ENCODE assay signal across 8 mouse cellular contexts in genomic region chr7:3606798-3607197, GRCm38 (mm10). TPM values are rescaled to one million over a fixed set of nuclear protein-coding genes. Genes with fewer than 3 reads are reported as not detected.
DNase-seq lines count a peak whose midpoint lies in the region; TF ChIP-seq lines count a peak whose summit lies in the region.

No protein-coding gene starts in this region.

- no peaks in the 10 kb centered on the region for H3K27me3 ChIP-seq in heart, adult 2 months (ENCODE audit: control insufficient read depth, insufficient read depth, low read length)
- H3K27me3 ChIP-seq in ES-Bruce4 (ENCODE audit: control insufficient read depth, insufficient read depth, low read length, poor library complexity, severe bottlenecking): no peaks in the 10 kb centered on the region

- intact Hi-C loops in heart, adult 2 months (cut with DNase I): loop anchor here (5.0 kb wide), 1 partner anchor 71 kb away; the partner anchor contains the start of gene Tmc4
- intact Hi-C loops in heart, postnatal 36 days (cut with DNase I): no loop called here

- 15% methylated on average over 2 of the region's 2 CpGs for WGBS in heart, adult 2 months

- no peaks in the 10 kb centered on the region for H3K79me2 ChIP-seq in heart, adult 2 months (replicated peaks; ENCODE audit: control insufficient read depth, insufficient read depth, low read length)

- TF ChIP-seq POLR2A in heart, adult 2 months (IDR thresholded peaks at IDR 0.05; ENCODE audit: insufficient read depth, low read depth, low read length): no peak
- no peak for TF ChIP-seq POLR2A in ES-Bruce4 (IDR thresholded peaks at IDR 0.05; ENCODE audit: insufficient read depth, low read length)

- no peak for DNase-seq in heart, adult 2 months
- no peak for DNase-seq in heart, postnatal 36 days
- DNase-seq in induced T-regulatory cell, adult 2 months (ENCODE audit: low read depth): peak; percentile 61
- peak; percentile 32 for DNase-seq in lung, postnatal 14 days
- DNase-seq in layer of hippocampus, adult 18-20 months (ENCODE audit: low spot score in 2 of 2): no peak
- DNase-seq in testis, postnatal 14 days (ENCODE audit: low spot score): no peak
- DNase-seq in frontal cortex, postnatal 14 days (ENCODE audit: low spot score in 2 of 2): no peak

- no peak for TF ChIP-seq EP300 in heart, adult 2 months (IDR thresholded peaks at IDR 0.05; ENCODE audit: insufficient read depth, low read depth, low read length)
- no peak for TF ChIP-seq EP300 in ES-Bruce4 (IDR thresholded peaks at IDR 0.05; ENCODE audit: insufficient read depth, low read depth, low read length)

- no peaks in the 10 kb centered on the region for H3K9me3 ChIP-seq in ES-Bruce4 (replicated peaks; ENCODE audit: control insufficient read depth, insufficient read depth, low read length, poor library complexity, severe bottlenecking)

- no peak overlapping the region for H3K9ac ChIP-seq in heart, adult 2 months (ENCODE audit: low read depth, low read length)
- no peak overlapping the region for H3K9ac ChIP-seq in ES-Bruce4 (ENCODE audit: low read depth, poor library complexity, severe bottlenecking)

- peaks cover 6% of the 10 kb centered on the region for H3K4me1 ChIP-seq in heart, adult 2 months (ENCODE audit: control insufficient read depth, insufficient read depth, low read length)
- H3K4me1 ChIP-seq in ES-Bruce4 (ENCODE audit: control insufficient read depth, insufficient read depth, low read length): no peaks in the 10 kb centered on the region

- TF ChIP-seq CTCF in heart, adult 2 months (IDR thresholded peaks at IDR 0.05): peak; percentile 71
- TF ChIP-seq CTCF in ES-Bruce4 (IDR thresholded peaks at IDR 0.05; ENCODE audit: low read depth, low read length): peak; percentile 54

- H3K36me3 ChIP-seq in heart, adult 2 months (ENCODE audit: control insufficient read depth, insufficient read depth, low read length): no peaks in the 10 kb centered on the region
- H3K36me3 ChIP-seq in ES-Bruce4 (ENCODE audit: control insufficient read depth, insufficient read depth, low read length, poor library complexity, severe bottlenecking): no peaks in the 10 kb centered on the region

- H3K27ac ChIP-seq in heart, adult 2 months: no peak overlapping the region
- no peak overlapping the region for H3K27ac ChIP-seq in ES-Bruce4 (ENCODE audit: insufficient read depth, low read length)

- no peak overlapping the region for H3K4me3 ChIP-seq in heart, adult 2 months
- H3K4me3 ChIP-seq in ES-Bruce4 (ENCODE audit: low read depth, low read length): no peak overlapping the region

RNA-seq across cellular contexts. Expression of gene Oscar, which starts 9.2 kb away (rescaled TPM):
- under 1 TPM in 1 of 2 experiments, not detected in 1; 0.21 TPM for total RNA-seq in heart, adult 2 months (2021)
- 0.45 and 0.91 TPM in 2 replicates for polyA plus RNA-seq in heart, adult 2 months (2012; rRNA removed)
- total RNA-seq in heart, postnatal 36 days (2021): under 1 TPM; 0.17 to 0.35 TPM
- 0.37 TPM in 1 of 2 replicates, not detected in the other for polyA plus RNA-seq in ES-Bruce4 (2011; ENCODE audit: insufficient read depth, insufficient read length, low read depth, missing spikeins)
- 1 to 10 TPM; 1.0 to 1.1 TPM for total RNA-seq in layer of hippocampus, adult 18-20 months (2021)

RNA-seq across cellular contexts. Expression of gene Ndufa3, which starts 10.4 kb away (rescaled TPM):
- 1,000 to 10,000 TPM; 1,765 to 2,117 TPM for total RNA-seq in heart, adult 2 months (2021)
- polyA plus RNA-seq in heart, adult 2 months (2012; rRNA removed): 956 and 1,299 TPM in 2 replicates
- 1,000 to 10,000 TPM; 1,822 to 1,988 TPM for total RNA-seq in heart, postnatal 36 days (2021)
- 266 and 305 TPM in 2 replicates for polyA plus RNA-seq in ES-Bruce4 (2011; ENCODE audit: insufficient read depth, insufficient read length, low read depth, missing spikeins)
- total RNA-seq in layer of hippocampus, adult 18-20 months (2021): 100 to 1,000 TPM; 549 to 603 TPM

RNA-seq across cellular contexts. Expression of gene Tfpt, which starts 22.9 kb away (rescaled TPM):
- 10 to 100 TPM; 16.9 to 21.1 TPM for total RNA-seq in heart, adult 2 months (2021)
- 8.0 and 8.8 TPM in 2 replicates for polyA plus RNA-seq in heart, adult 2 months (2012; rRNA removed)
- total RNA-seq in heart, postnatal 36 days (2021): 10 to 100 TPM; 17.2 to 25.4 TPM
- 23.6 and 29.9 TPM in 2 replicates for polyA plus RNA-seq in ES-Bruce4 (2011; ENCODE audit: insufficient read depth, insufficient read length, low read depth, missing spikeins)
- 10 to 100 TPM; 39.2 to 44.2 TPM for total RNA-seq in layer of hippocampus, adult 18-20 months (2021)

RNA-seq across cellular contexts. Expression of gene Prpf31, which starts 23.0 kb away (rescaled TPM):
- total RNA-seq in heart, adult 2 months (2021): 10 to 100 TPM; 24.1 to 24.4 TPM
- 21.5 and 30.3 TPM in 2 replicates for polyA plus RNA-seq in heart, adult 2 months (2012; rRNA removed)
- 10 to 100 TPM; 24.4 to 26.6 TPM for total RNA-seq in heart, postnatal 36 days (2021)
- polyA plus RNA-seq in ES-Bruce4 (2011; ENCODE audit: insufficient read depth, insufficient read length, low read depth, missing spikeins): 67.3 and 80.1 TPM in 2 replicates
- 10 to 100 TPM; 49.7 to 55.4 TPM for total RNA-seq in layer of hippocampus, adult 18-20 months (2021)

RNA-seq across cellular contexts. Expression of gene Cnot3, which starts 38.3 kb away (rescaled TPM):
- 10 to 100 TPM; 22.1 to 23.1 TPM for total RNA-seq in heart, adult 2 months (2021)
- 20.3 and 33.2 TPM in 2 replicates for polyA plus RNA-seq in heart, adult 2 months (2012; rRNA removed)
- 10 to 100 TPM; 22.5 to 27.6 TPM for total RNA-seq in heart, postnatal 36 days (2021)
- polyA plus RNA-seq in ES-Bruce4 (2011; ENCODE audit: insufficient read depth, insufficient read length, low read depth, missing spikeins): 141 and 161 TPM in 2 replicates
- total RNA-seq in layer of hippocampus, adult 18-20 months (2021): 10 to 100 TPM; 59.1 to 60.6 TPM

Comparison
In these comparisons a context has a peak if more than half of its experiments do, and no peak if none do; other contexts are left out.
1. DNase-seq: peak in induced T-regulatory cell, adult 2 months (single experiment) and lung, postnatal 14 days (single experiment); none in heart, adult 2 months (0 of 2), heart, postnatal 36 days (0 of 2), layer of hippocampus, adult 18-20 months (0 of 2), testis, postnatal 14 days (single experiment) and frontal cortex, postnatal 14 days (0 of 2).